Mouse (Mus musculus) mesoderm, embryonic 11.5 days (tissue): ENCODE data around the gene Dnal4.
"Not testable (repeated sequence)": the region's sequence is repeated elsewhere in the genome, so short reads cannot be mapped to it uniquely, and the experiment has no call there.

Source experiments
- DNase-seq: peaks from one replicate; pipeline ENCODE4 v3.0.0-alpha.2; 2012; ENCODE audit warnings: low read depth, low spot score

Dnal4 gene

DNA sequence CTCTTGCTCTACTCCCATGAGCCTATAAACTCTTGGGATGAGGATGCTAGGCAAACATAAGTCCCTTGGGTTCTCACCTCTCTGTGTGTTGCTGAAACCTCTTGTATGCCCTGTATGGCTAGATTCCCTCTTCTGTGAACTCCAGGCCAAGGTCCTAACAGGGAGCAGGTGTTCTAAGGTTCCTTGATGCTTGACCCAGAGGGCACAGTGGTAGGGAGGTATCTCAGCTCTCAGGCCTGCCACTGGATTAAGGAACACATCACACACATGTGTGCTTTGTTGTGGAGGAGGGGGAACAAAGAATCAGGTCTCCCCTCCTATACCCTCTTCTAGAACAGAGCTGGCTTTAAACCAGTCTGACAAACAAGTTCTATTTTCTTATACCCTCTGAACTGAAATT, at the start of gene Dnal4:
TSS of gene Dnal4 (minus strand) at position 101 of the 400 bp plus-strand sequence.
- DNase-seq = no peak

DNA sequence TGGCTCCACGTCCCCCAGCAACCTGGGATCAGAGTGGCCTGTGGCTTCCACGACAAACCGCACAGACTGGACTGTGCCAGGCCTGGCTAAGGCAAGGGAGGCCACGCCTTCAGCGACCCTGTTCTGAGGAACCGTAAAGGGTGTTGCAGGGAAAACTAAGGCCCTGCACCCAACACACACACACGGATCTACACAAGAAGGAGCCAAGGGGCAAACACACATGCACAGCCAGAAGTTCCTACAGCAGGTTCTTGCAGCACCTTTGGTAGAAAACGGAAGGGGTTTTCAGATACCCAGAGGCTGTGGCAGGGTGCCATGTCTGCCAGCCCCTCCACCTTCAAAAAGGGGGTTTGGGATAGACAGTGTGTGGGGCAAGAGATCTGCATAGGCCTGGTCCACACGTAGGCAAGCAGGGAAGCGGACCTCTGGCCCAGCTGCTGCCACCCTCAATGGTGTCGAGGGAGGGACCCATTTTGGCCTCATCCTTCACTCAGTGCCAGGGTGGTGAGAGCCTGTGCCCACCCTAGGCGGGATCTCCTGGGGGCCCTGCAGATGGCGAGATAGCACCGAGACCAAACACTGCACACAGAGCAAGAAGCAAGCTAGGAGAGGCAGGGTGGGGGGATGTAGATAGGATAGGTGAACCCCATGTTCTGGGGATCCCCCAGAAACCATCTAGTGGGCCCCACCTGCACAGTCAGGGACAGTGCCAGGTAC, 49.6 kb upstream of the Dnal4 start:
- DNase-seq = no peak

DNA sequence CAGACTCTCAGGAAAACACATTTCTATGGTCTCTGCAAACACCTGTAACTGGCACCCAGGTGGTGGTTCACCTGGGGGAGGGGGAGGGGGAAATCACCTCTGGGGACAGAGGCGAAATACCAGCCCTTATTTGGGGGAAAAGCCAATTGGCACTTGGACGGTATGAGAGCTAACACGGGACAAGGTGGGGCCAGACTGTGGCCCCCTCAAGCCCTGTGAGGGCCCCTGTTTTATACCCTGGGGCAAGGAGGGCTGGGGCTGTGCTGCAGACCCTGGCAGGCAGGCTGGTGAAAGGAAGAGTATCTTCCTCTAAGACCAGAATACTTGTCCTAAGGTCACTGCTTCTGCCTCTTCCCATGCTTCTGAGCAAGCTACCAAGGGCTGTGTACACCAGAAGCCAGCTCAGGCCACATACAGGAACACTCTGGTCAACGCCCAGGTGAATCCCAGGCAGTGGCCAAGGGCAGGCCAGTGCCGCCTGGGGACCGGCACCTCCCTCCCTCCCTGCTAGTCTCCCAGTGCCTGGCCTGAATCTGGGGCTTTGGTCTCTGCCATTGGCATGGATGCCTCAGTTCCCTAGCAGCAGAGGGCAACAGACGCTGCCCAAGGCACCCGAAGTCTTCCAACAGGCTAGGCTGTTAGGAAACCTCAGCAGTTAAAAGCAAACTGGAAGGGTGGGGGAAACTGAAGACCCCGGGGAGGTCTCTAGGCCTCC, 48.7 kb upstream of the Dnal4 start:
- DNase-seq = no peak

DNA sequence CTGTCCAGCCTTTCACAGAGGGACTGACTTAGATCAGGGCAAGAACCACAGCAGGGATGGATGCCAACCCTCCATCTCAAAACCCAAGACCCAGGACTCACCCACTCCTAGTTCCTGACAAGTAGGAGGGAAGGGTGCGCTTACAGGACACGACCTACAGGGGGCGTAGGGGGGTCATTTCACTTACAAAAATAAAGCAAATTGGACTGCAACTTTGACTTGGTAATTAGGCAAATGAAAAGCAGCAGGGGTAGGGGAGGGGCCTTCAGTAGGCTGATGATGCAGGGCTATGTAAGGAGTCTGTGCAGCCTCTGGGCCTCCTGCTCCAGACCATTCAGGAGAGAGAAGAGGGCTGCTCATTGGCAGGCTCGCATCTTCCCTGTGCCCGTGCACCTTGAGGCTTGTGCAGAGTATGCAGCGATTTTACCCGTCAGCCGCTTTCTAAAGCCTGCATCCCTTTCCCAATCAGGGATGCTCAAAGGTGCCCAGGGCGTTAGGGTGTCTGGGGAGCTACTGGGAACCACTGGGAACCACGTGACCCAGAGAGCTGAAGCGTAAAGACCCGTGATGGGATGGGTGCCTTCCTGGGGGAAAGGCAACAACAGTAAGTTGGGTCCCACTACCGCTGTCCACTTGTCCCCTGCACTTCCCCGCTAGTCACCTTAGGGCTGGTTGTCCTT, 47.6 kb upstream of the Dnal4 start:
- peak; percentile 49 for DNase-seq

DNA sequence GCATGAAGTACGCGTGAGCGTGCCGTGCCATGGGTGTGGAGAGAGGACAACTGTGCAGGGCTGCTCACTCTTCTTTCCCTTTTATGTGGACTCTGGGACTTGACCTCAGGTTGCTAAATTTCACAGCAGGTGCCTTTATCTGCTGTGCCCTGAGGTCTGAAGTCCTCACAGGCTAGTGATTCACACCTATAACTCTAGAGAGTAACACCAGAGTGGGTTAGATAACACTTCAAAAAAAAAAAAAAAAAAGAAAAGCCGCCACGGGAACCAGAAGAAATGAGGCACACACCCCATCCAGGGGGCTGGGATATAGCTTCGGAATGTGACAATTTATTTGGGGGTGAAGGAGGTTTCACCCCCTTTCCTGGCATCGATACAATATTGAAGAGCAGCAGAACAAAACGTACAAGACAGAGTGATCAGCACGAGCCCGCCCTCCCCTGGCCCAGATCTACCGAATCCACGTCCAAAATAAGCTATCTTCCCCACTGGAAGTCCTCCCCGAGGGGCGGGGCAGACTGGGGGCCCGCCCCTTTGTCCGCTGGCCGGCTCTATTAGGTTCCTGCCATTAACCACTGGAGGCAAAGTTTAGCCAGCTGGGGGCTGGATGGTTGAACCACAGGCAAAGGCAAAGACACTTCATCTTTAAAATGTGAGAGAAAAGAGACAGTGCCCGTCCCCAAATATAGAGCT, 46.1 kb upstream of the Dnal4 start:
- DNase-seq = no peak

DNA sequence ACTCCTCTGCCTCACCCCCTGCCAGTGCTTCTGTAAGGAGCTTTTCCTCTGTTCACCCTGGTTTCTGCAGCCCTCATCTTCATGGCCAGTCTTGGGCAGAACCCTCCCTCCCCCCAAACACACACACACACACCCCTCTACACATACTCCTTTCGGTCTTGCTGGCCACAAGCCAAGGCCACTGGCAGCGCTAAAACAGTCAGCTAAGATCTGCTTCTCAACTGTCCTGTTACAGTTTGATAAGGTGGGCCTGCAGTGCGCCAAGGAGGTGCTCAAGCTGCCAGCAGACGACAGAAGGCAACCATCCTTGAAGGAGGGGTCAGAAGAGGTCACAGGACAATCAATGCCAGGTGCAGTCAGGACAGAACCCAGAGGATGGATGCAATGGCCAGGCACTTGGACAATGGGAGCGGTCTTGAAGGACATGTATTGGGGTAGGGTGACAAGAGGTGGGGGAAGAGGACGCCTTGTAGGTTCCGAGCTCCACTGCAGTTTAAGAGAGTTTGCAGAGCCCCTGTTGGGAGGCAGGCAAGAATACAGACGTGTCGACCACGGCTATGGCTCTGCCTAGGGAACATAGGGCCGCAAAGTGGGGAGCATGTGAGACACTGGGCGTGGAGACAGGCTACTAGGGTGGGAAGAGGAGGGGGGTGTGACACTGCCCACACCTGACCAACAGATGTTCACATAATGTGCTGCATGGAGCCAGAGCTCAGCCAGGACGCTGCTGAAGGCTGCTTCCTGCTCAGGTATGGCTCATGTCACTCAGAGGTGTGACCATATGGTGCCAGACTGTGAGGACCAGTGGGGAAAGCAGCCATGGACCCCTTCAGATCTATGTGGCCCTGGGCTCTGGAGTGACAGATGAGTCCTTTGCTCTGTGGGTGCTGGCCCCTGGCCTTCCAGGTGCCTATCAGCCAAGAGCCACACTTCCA, 44.9 kb upstream of the Dnal4 start:
- DNase-seq = no peak

DNA sequence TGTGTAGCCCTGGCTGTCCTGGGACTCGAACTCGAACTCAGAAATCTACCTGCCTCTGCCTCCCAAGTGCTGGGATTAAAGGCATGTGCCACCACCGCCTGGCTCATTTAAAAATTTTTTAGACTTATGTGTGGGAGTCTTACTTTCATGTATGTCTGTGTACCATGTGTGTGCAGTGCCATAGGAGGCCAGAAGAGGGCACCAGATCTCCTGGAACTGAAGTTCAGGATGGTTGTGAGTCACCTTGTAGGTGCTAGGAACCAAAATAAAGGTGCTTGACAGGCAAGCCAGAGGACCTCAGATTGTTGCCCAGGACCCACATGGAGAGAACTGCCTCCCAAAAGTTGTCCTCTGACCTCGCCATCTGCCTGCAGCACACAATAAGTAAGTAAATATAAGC, 40.7 kb upstream of the Dnal4 start:
- DNase-seq = no peak

DNA sequence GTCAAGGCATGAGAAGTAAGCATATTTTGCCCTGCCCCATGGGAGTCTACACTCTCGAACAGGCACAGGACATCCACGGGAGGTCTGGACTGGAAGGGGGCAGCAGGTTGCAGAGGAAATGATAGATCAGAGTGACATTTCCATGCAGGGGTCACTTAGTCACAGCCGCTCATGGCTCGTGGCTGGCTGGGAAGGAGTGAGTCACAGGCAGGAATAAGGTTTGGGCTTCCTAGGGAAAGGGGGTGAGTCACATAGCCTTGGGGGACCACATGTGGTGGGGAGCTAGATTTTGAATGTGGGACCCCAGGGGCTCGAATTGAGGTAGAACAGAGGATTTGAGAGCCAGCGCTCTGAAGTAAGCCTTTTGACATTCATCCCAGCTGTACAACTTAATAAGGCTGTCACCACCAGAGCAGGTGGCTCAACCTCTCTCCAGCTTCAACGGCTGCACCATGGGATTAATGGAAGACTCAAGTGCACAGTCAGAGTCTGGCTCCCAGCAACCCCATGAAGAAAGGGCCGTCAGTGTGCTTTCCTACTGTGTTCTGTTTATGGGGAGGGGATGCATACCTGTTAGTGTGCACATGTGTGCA, 36.1 kb upstream of the Dnal4 start:
- no peak for DNase-seq

DNA sequence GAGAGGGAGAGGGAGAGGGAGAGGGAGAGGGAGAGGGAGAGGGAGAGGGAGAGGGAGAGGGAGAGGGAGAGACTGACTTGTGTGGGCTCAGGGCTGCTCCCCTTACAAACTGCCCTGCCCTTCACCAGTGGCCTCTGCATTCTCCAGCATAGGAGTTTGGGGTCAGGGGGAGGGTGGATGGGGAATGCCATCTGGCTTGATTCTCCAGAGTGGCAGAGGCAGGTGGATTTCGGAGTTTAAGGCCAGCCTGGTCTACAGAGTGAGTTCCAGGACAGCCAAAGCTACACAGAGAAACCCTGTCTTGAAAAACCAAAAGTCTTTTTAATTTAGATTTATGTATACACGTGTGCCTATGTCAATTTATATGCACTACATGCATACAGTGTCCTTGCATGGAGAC, 35.2 kb upstream of the Dnal4 start:
- DNase-seq = not testable (repeated sequence)

DNA sequence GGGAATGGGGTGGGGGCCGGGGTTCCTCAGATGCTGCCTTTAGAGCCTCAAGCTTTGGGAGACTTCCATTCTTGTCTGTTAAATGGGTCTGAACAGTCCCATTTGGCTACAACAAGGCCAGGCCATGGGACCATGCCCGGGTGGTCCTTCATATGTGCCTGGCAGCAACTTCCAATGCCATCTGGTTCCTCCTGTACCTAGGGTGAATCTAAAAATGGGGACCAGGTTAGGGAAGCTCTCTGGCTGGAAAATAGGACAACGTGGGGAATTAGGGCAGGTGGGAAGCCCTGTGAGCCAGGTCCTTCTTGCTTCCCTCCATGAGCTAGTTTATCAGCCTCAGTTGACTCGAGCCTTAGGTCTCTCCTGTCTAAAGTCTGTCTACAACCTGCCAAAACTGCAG, 33.3 kb upstream of the Dnal4 start:
- DNase-seq = no peak

DNA sequence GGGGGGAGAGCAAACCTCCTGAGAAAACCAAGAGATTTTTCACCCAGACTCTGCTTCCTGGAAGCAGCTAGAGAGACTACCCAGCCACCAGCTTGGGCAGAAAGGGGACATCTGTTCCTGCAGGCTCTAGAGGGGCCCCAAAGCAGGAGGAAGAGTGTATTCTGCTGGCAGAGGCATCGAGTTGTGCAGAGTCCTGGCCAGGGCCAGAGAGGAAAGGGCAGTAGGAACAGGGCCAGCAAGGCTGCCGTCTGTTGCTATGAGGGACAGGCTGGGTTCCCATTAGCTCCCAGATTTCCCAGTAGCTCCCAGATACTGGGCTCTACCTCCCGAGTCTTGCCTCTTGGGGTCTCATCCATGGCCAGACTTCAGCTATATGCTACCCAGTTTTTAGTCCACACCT, 32.4 kb upstream of the Dnal4 start:
- no peak for DNase-seq

DNA sequence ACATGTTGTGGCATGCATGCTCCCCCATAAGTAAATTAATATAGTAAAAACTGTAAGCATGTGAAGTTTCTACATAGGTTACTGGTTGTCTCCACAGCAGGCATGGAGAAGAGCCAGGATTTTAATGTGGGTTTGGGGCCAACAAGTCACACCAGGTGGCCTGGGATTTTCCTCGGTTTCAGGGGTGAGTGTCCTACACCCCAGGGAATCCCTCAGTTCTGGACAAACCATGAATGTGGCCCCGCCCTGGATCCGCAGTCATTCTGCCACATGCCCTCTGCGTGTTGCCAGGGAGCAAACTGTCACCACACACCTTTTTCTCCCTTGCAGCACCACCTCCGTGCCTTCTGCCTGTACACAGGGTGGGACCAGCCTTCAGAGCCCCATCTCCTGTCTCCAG, 31.0 kb upstream of the Dnal4 start:
- no peak for DNase-seq

DNA sequence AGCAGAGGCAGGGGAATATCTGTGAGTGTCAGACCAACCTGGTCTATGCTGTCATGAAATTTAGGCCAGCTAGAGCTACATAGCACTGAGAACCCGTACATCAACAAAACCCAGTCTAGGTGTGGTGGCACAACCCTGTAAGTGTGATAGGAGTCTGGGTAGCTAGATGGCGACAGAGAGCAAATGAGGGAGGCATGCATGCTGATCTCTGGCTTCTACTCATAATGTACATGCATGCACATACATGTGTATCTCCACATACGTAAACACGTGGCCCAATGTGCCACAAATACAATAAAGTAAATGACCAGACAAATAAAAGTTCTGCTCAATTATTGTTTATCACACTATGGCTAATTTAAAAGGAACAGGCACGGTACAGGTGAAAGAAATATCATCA, 30.5 kb upstream of the Dnal4 start:
- peak; percentile 72 for DNase-seq

DNA sequence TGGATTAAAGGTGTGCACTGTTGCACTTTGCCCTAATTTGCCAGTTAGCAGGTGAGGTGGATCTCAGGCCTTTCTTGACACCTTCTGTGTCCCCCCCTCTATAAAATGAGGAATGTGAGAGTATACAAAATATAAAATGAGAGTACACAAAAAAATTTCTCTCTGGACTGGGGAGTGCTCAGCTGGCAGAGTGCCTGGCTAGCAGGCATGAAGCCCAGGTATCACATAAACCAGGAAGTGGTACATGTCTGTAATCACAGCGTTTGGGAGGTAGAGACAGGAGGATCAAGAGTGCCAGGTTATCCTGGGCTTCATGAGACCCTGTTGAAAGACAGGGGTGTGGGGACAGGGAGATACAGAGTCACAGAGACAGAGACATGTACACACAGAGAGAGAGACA, 29.4 kb upstream of the Dnal4 start:
- DNase-seq = no peak

DNA sequence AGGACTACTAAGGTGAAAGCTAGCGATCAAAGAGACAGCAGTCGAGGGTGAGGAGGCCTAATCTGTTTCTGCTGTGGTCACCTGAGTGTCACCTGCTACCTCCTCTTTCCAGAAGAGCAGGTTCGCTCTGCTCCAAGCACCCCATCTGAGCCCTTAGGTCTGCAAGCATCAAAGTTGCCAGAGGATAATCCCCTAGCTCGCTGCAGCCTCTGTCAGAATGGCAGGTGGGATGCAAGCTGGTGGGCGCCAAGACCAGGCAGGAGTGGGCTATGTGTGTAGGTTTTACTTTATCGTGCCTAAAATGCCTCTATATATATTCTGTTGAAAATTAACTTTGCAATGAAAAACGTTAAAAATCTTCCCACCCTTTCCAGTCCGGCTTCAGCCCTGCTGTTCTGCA, 27.6 kb upstream of the Dnal4 start:
- no peak for DNase-seq

DNA sequence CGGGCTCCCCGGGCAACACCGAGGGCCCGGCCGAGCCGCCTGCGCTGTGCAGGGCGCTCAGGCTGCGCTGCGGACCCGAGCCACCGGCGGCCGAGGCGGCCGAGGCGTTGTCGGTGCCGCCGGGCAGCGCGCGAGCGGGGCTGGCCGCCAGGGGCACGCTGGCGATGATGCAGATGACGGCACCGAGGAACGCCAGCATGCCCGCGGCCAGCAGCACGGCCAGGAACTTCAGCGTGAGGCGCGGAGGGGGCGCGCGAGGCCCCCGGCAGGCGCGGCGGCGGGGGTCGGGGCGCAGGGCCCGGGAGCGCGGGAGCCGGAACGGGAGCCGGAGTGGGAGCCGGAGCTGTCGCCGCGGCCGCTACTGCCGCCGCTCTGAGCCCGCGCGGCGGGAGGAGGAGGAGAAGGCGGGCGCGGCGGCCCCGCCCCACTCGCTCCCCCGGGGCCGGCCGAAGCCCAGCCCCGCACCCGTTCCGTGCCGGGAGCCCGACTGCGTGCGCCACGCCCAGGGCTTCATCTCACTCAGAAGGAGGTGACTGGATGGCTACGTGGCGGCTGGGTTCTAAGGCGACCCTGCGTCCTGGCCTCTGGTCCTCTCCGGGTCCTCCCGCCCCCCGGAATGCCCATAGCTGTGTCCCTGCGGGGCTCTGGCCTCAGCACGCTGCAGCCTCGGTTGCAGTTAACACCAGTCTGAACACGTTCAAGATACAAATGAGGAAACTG, 26.9 kb upstream of the Dnal4 start, which contains the start of gene Nptxr:
TSS of gene Nptxr (minus strand) at position 415 of the 720 bp plus-strand sequence.
- peak; percentile 58 for DNase-seq

DNA sequence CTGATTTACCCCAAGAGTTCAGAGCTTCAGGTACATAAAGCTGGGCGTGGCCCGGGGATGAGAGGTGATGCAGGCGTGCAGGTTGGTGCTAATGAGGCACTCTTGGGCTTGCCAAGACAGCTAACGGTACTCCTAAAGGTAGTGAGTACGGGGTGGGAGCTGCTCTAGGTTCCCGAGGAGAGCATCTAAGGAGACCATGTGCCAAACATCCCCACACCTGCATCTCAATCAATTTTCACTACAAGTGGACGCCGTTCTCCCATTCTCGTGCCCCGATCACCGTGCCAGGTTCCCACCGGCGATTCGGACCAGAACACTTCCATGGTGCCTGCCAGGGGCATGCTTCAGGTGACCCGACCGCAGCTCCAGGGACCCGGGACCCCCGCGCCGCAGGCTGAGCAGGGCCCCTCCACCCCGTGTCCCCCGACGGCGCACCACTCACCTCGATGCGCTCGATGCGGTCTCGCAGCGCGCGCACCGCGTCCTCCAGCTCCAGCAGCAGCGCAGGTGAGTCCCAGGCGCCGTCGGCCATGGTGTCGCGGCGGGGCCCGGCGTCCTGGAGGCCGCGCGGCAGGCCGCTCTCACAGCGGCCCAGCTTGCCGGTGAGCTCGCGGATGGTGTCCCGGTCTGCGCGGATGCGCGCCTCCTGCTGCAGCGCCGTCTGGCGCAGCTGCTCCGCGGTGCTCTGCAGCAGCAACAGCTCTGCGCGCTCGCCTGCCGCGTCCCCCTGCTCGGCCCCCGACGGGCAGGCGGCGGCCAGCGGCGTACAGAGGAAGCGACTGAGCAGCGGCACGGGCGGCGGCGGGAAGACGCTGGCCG, 26.1 kb upstream of the Dnal4 start:
- DNase-seq = no peak

DNA sequence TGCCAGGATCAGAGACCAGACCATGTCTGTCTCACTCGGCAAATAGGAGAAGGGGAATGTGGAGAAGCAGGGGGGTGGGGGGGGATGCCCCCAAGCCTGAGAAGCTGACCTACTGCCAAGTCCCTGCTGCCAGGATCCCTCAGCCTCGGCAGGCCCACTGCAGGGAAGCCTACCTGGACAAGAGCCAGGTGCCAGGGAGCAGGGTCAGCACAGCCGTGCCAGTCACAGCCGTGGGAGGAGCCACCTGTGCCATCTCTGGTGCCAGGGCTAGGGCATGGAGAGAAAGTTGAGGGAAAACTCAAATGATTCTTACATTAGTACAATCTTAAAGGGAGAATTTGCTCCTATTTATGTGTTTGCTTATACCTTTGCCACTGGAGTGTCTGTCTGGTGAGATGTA, 24.7 kb upstream of the Dnal4 start:
- no peak for DNase-seq

DNA sequence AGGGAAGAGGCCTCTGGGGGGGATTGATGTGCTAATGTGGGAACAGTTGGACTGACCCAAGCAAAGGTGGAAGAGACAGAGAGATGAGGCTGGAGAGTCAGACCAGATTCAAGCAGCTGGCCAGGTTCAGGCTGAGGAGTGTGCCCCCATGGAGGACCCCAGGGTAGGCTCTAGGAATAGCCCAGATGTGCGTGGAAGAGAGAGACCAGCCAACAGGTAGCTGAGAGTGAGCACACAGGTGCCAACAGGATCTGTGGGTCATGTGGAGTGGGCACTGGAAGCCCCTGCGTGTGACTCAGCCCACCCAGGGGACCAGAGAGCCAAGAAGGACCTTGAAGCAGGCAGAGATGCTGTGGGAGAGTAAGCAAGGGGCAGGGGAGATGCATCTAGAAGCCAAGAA, 24.0 kb upstream of the Dnal4 start:
- no peak for DNase-seq
